Mouse (Mus musculus) thymus, adult 2 months (tissue): Measurements from ENCODE around the gene Igfbpl1. TPM values are rescaled to one million over a fixed set of nuclear protein-coding genes. Genes with fewer than 3 reads are reported as not detected.

ENCODE experiments used
- DNase-seq: peaks from one replicate; pipeline ENCODE4 v3.0.0; 2021
- H3K27ac ChIP-seq: fragments of 200-500 bp; 2 replicates; pipeline ENCODE4 v1.5.1; 2012; ENCODE audit warnings: low read length, control low read depth; ENCODE audit not compliant: control insufficient read depth, insufficient read depth
- H3K27me3 ChIP-seq: fragments of 200-500 bp; 2 replicates; pipeline ENCODE4 v1.6.1; 2012; ENCODE audit warnings: mild to moderate bottlenecking, low read length, moderate library complexity, mixed read lengths; ENCODE audit not compliant: control insufficient read depth, insufficient read depth
- H3K36me3 ChIP-seq: fragments of 200-500 bp; 2 replicates; pipeline ENCODE4 v1.6.1; 2012; ENCODE audit warnings: mild to moderate bottlenecking, low read length, moderate library complexity; ENCODE audit not compliant: control insufficient read depth, insufficient read depth
- H3K4me1 ChIP-seq: fragments of 200-500 bp; replicated peaks from 2 replicates; pipeline ENCODE4 v1.6.1; 2012; ENCODE audit warnings: low read length; ENCODE audit not compliant: control insufficient read depth, insufficient read depth
- H3K4me3 ChIP-seq: fragments of 200-500 bp; 2 replicates; pipeline ENCODE4 v1.5.1; 2012; ENCODE audit warnings: mild to moderate bottlenecking, low read length, control low read depth, moderate library complexity; ENCODE audit not compliant: control insufficient read depth, insufficient read depth
- CTCF ChIP-seq: fragments of 200-500 bp; IDR thresholded peaks from 2 replicates; pipeline ENCODE4 v1.5.1; 2012; ENCODE audit warnings: mild to moderate bottlenecking, control low read depth, low read length, moderate library complexity, borderline replicate concordance; ENCODE audit not compliant: control insufficient read depth, poor library complexity, insufficient read depth; ENCODE audit errors: extremely low read depth
- POLR2A ChIP-seq: fragments of 200-500 bp; IDR thresholded peaks from 2 replicates; pipeline ENCODE4 v1.6.1; 2012; ENCODE audit warnings: mild to moderate bottlenecking, low read length, control low read depth, moderate library complexity; ENCODE audit not compliant: control insufficient read depth, poor library complexity, insufficient read depth; ENCODE audit errors: extremely low read depth
- WGBS: fragments of 180-500 bp; shearing (Covaris S2); methylation state at CpG from one replicate; pipeline ENCODE4 v1.1.7; 2018; 5-methylcytosine and 5-hydroxymethylcytosine counted together
- polyA plus RNA-seq: library from polyadenylated mRNA; depleted of rRNA; stranded (reverse); fragments of >200 nt; gene quantifications from 2 replicates; pipeline ENCODE4 v1.2.3, GENCODE M21; 2012

Igfbpl1 gene
- polyA plus RNA-seq, 1 experiment = 0.27 TPM

- DNase-seq = no peak
- TF ChIP-seq POLR2A (no peak), CTCF (no peak)
These were observed 6.7 kb upstream of the Igfbpl1 start for GRCm38 (mm10) chr4:45833461-45833860.

GRCm38 (mm10) chr4:45831996-45832395 is 5.3 kb upstream of the Igfbpl1 start:
- no peak overlapping the region for H3K4me3 ChIP-seq
- H3K27ac ChIP-seq = no peak overlapping the region
- no peaks in the 10 kb centered on the region for H3K36me3 ChIP-seq
- H3K4me1 ChIP-seq = no peaks in the 10 kb centered on the region
- no peak for DNase-seq
- TF ChIP-seq CTCF (no peak), POLR2A (no peak)
- H3K27me3 ChIP-seq = peaks cover 2% of the 10 kb centered on the region; the same call in 1 of the 2 replicates
- WGBS = 87% methylated on average over 7 of the region's 7 CpGs

More at GRCm38 (mm10) chr4:45833461-45833860, 6.7 kb upstream of the Igfbpl1 start:
- no peaks in the 10 kb centered on the region for H3K4me1 ChIP-seq
- H3K4me3 ChIP-seq = no peak overlapping the region
- no peak overlapping the region for H3K27ac ChIP-seq
- H3K27me3 ChIP-seq = no peaks in the 10 kb centered on the region
- WGBS = 54% methylated on average over 5 of the region's 5 CpGs
- no peaks in the 10 kb centered on the region for H3K36me3 ChIP-seq

- no peak overlapping the region for H3K4me3 ChIP-seq
- 0 out of 2 replicates have a peak, but pooled peaks cover 4% of the 10 kb centered on the region for H3K4me1 ChIP-seq
- no peak overlapping the region for H3K27ac ChIP-seq
- no peaks in the 10 kb centered on the region for H3K36me3 ChIP-seq
- peaks cover 6% of the 10 kb centered on the region; the same call in 1 of the 2 replicates for H3K27me3 ChIP-seq
- no peak for TF ChIP-seq CTCF
- 69% methylated on average over 13 of the region's 13 CpGs for WGBS
- DNase-seq = no peak
These were observed 3.4 kb upstream of the Igfbpl1 start for GRCm38 (mm10) chr4:45829907-45830759.

GRCm38 (mm10) chr4:45824761-45825556 is 1.8 kb downstream of the Igfbpl1 start:
- TF ChIP-seq CTCF (no peak), POLR2A (no peak)
- Histone ChIP-seq H3K27ac (no peak overlapping the region), H3K4me3 (no peak overlapping the region), H3K27me3 (peaks cover 14% of the 10 kb centered on the region; the same call in 1 of the 2 replicates), H3K36me3 (no peaks in the 10 kb centered on the region), H3K4me1 (0 out of 2 replicates have a peak, but pooled peaks cover 4% of the 10 kb centered on the region)
- DNase-seq = no peak
- 42% methylated on average over 14 of the region's 14 CpGs for WGBS

GRCm38 (mm10) chr4:45824049-45824760 is 2.5 kb downstream of the Igfbpl1 start:
- H3K4me3 ChIP-seq = no peak overlapping the region
- no peak overlapping the region for H3K27ac ChIP-seq
- H3K36me3 ChIP-seq = no peaks in the 10 kb centered on the region
- H3K27me3 ChIP-seq = peaks cover 14% of the 10 kb centered on the region; the same call in 1 of the 2 replicates
- WGBS = 17% methylated on average over 10 of the region's 10 CpGs
- DNase-seq = no peak
- peaks cover 10% of the 10 kb centered on the region; the same call in 1 of the 2 replicates for H3K4me1 ChIP-seq
- TF ChIP-seq CTCF (no peak), POLR2A (no peak)
